Mouse (Mus musculus) forebrain, postnatal 0 days (tissue): ENCODE data around the gene Fxyd7. TPM values are rescaled to one million over a fixed set of nuclear protein-coding genes. Genes with fewer than 3 reads are reported as not detected.

Source experiments
- ATAC-seq: fragments of 200-750 bp; cut with Nextera tagmentation; 2 replicates; pipeline ENCODE4 v1.8.0; 2017; ENCODE audit warnings: mild to moderate bottlenecking, moderate library complexity
- DNase-seq: peaks from one replicate; pipeline ENCODE4 v3.0.0-alpha.2; 2015
- H3K27ac ChIP-seq: fragments of 300-500 bp; sonication (generic); 2 replicates; pipeline ENCODE4 v1.5.1; 2014; ENCODE audit warnings: low read depth, mild to moderate bottlenecking, antibody characterized with exemption, low read length, moderate library complexity, mixed read lengths
- H3K27me3 ChIP-seq: fragments of 300-500 bp; sonication (generic); 2 replicates; pipeline ENCODE4 v1.6.1; 2014; ENCODE audit warnings: mild to moderate bottlenecking, low read length, mixed read lengths; ENCODE audit not compliant: insufficient read depth
- H3K36me3 ChIP-seq: fragments of 300-500 bp; sonication (generic); 2 replicates; pipeline ENCODE4 v1.6.1; 2014; ENCODE audit warnings: mild to moderate bottlenecking, moderate library complexity; ENCODE audit not compliant: insufficient read depth
- H3K4me1 ChIP-seq: fragments of 300-500 bp; sonication (generic); 2 replicates; pipeline ENCODE4 v1.6.1; 2014; ENCODE audit warnings: antibody characterized with exemption; ENCODE audit not compliant: insufficient read depth
- H3K4me2 ChIP-seq: fragments of 300-500 bp; sonication (generic); 2 replicates; pipeline ENCODE4 v1.6.1; 2014; ENCODE audit warnings: low read depth, mild to moderate bottlenecking, moderate library complexity
- H3K4me3 ChIP-seq: fragments of 300-500 bp; sonication (generic); 2 replicates; pipeline ENCODE4 v1.5.1; 2014; ENCODE audit warnings: low read depth, low read length, mixed read lengths
- H3K9ac ChIP-seq: fragments of 300-500 bp; sonication (generic); 2 replicates; pipeline ENCODE4 v1.6.1; 2014; ENCODE audit warnings: mild to moderate bottlenecking
- H3K9me3 ChIP-seq: fragments of 300-500 bp; sonication (generic); 2 replicates; pipeline ENCODE4 v1.6.1; 2016; ENCODE audit warnings: low read length
- CTCF ChIP-seq: sonication (generic); IDR thresholded peaks from 2 replicates; pipeline ENCODE4 v1.5.1; 2016; ENCODE audit warnings: antibody characterized with exemption, control low read depth, low read depth
- WGBS: fragments of 180-500 bp; shearing (Covaris S2); extraction: QIAGEN DNeasy Blood & Tissue Kit; methylation state at CpG from one replicate; pipeline ENCODE4 v1.1.7; 2014; 5-methylcytosine and 5-hydroxymethylcytosine counted together
- polyA plus RNA-seq: library from polyadenylated mRNA; unstranded; fragments of >200 nt; fragmentation: Nextera tagmentation; extraction: Ambion mirVana; gene quantifications from 2 replicates; pipeline ENCODE4 v1.2.1, GENCODE M21; 2015
- total RNA-seq: library from RNA; depleted of rRNA; stranded (reverse); fragments of >200 nt; gene quantifications from 2 replicates; pipeline ENCODE4 v1.2.3, GENCODE M21; 2014

Gene Fxyd7
- total and polyA plus RNA-seq, 2 experiments from 2014 or later, result 92.0 to 231 TPM

DNA sequence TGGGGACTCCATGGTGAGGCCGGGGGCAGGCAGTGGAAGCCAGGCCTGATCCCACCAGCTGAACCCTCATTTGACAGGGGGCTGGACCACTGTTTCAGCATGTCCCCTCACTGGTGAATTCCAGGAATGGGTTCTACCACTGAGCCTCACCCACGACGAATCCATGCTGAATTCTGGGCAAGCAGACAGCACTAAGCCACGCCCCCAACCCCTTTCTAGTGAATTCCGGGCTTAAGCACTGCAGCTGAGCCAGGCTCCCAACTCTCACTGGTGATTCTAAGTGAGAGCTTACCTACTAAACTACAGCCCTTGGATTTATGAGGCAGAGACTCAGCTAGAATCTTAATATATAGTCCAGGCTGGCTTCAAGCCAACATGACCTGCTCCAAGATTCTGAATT, 16.6 kb upstream of the Fxyd7 start:
- H3K4me1 ChIP-seq, result no peaks in the 10 kb centered on the region
- TF ChIP-seq CTCF, result no peak
- ATAC-seq, result peak; percentile 29
- H3K27me3 ChIP-seq, result no peaks in the 10 kb centered on the region
- no peak overlapping the region for H3K9ac ChIP-seq
- 42% methylated on average over 5 of the region's 5 CpGs for WGBS
- H3K4me2 ChIP-seq, result no peak overlapping the region
- H3K36me3 ChIP-seq, result no peaks in the 10 kb centered on the region
- H3K27ac ChIP-seq, result no peak overlapping the region
- no peak for DNase-seq
- H3K9me3 ChIP-seq, result no peaks in the 10 kb centered on the region
- no peak overlapping the region for H3K4me3 ChIP-seq

DNA sequence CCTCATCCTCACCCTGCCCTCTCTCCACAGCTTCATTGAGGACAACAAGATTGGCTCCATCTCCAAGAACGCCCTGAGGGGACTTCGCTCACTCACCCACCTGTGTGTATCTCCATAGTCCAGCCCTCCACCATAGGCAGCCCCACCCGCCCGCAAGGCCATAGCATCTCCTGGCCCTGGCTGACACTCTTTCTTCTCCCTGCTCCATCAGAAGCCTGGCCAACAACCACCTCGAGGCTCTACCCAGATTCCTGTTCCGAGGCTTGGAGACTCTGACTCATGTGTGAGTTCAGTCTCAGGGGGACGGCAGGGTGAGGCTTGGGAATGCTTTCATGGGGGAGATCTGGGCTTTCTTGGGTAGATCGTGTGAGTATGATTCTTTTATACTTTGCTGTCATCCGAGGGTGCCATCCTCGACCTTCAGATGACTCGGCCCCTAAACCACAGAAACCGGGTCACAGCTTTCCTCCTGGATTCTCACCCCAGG, 11.8 kb upstream of the Fxyd7 start:
- WGBS, result 89% methylated on average over 12 of the region's 12 CpGs

DNA sequence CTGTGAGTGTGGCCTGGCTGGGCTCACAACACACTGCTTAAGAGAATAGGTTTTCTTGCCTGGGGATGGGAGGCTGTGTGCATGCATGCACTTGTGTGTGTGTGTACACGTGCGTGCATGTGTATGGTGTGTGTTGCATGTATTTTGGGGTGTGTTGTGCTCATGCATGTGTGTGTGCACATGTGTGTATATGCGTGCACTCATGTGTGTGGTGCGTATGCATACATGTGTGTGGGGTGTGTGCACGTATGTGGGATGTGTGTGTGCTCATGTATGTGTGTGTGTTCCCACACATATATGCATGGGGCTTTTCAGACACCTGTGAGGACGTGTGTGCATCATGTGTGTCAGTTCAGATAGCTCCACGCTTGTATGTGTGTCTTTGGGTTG, 9.3 kb upstream of the Fxyd7 start:
- DNase-seq (no peak), ATAC-seq (no peak)
- no peaks in the 10 kb centered on the region for H3K36me3 ChIP-seq
- no peak overlapping the region for H3K27ac ChIP-seq
- no peak overlapping the region for H3K4me3 ChIP-seq
- 85% methylated on average over 7 of the region's 7 CpGs for WGBS
- no peak overlapping the region for H3K9ac ChIP-seq
- TF ChIP-seq CTCF, result no peak
- no peaks in the 10 kb centered on the region for H3K9me3 ChIP-seq
- no peaks in the 10 kb centered on the region for H3K27me3 ChIP-seq
- H3K4me1 ChIP-seq, result no peaks in the 10 kb centered on the region
- H3K4me2 ChIP-seq, result no peak overlapping the region

More for the DNA sequence above, 11.8 kb upstream of the Fxyd7 start:
- ATAC-seq (no peak), DNase-seq (no peak)
- Histone ChIP-seq H3K4me1 (no peaks in the 10 kb centered on the region), H3K4me3 (no peak overlapping the region), H3K36me3 (no peaks in the 10 kb centered on the region), H3K27ac (no peak overlapping the region), H3K9ac (no peak overlapping the region), H3K27me3 (no peaks in the 10 kb centered on the region), H3K4me2 (no peak overlapping the region), H3K9me3 (no peaks in the 10 kb centered on the region)
- TF ChIP-seq CTCF, result no peak

DNA sequence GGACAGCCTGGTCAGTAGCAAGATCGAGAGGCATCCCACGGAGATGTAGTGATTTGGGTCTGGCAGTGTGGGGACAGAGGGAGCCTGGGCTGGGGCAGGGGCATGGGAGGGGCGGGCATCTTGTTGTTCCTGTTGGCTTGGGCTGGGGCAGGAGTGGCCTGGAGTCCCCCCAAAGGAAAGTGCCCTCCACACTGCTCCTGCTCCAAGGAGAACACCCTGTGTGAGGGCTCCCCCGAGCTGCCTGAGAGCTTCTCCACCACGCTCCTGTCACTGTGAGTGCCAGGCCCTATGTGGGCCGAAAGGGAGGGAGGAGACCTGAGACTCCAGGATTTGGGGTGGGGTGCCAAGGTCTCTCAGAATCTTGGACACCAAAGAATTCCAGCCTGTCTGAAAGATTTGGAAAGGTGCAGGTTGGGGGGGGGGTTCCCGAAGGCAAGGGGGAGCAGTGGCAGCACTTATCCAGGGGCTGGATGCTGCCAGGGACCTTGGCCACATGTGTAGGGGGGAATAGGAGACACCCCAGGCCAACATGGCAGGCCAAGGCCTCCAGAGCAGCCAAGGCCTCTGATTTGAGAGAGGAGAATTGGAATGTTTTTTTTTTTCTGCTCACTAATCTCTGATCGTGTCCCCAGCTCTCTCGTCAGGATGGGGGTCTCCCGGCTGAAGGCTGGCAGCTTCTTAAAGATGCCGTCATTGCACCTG, 8.8 kb upstream of the Fxyd7 start:
- H3K4me3 ChIP-seq, result no peak overlapping the region
- no peak overlapping the region for H3K9ac ChIP-seq
- H3K4me1 ChIP-seq, result no peaks in the 10 kb centered on the region
- ATAC-seq, result no peak
- DNase-seq, result no peak
- no peaks in the 10 kb centered on the region for H3K36me3 ChIP-seq
- H3K9me3 ChIP-seq, result no peaks in the 10 kb centered on the region
- WGBS, result 55% methylated on average over 11 of the region's 11 CpGs
- H3K27ac ChIP-seq, result no peak overlapping the region
- H3K4me2 ChIP-seq, result no peak overlapping the region
- TF ChIP-seq CTCF, result no peak
- no peaks in the 10 kb centered on the region for H3K27me3 ChIP-seq

DNA sequence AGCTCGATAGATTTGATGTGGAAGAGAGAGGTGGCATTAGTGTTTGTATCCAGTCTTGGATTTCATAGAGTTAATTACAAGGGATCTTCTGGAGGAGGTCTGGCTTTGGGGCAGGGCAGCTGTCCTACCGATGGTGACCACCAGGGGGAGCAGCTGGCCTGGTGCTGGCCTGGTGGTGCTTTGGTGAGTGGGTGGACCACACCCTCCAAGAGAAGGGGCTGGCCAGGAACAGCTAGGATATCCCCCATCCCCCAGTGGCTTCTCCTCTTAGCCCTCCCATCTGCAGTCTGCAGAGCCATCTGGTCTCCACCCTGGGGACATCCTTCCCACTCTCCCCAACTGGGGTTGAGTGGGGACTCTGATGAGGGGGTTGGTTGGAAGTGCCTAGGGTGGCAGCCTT, 7.8 kb upstream of the Fxyd7 start, which contains the start of gene Lgi4:
Gene Lgi4 (plus strand): TSS at position 235 of the 400 bp plus-strand sequence.
- peak; percentile 60 for DNase-seq
- TF ChIP-seq CTCF, result peak; percentile 83

DNA sequence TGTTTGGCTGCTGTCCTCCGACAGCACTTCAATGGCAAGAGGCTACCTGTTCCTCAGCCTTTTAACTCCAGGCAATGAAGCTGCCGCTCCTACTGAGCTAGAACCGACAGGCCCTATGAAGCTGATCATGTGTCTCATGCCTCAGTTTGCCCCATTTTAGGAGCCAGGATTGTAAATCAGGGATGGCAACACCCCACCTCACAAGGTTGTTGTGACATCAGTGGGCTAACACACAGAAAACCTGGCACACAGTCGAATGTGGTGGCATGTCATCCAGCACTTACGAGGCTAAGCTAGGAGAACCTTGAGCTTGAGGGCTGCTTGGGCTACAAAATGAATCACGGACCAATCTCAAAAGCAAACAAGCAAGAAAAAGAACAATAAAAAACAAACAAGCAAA, 6.9 kb upstream of the Fxyd7 start:
- WGBS, result 86% methylated on average over 6 of the region's 6 CpGs
- Histone ChIP-seq H3K4me1 (no peaks in the 10 kb centered on the region), H3K27me3 (no peaks in the 10 kb centered on the region)

More for the DNA sequence above, 7.8 kb upstream of the Fxyd7 start, which contains the start of gene Lgi4:
- Histone ChIP-seq H3K4me2 (no peak within 1 kb of the TSS), H3K4me1 (no peaks in the 10 kb centered on the region), H3K9ac (no peak within 1 kb of the TSS), H3K4me3 (no peak within 1 kb of the TSS), H3K36me3 (no peaks in the 10 kb centered on the region), H3K9me3 (no peaks in the 10 kb centered on the region), H3K27ac (no peak within 1 kb of the TSS), H3K27me3 (no peaks in the 10 kb centered on the region)
- 0% methylated on average over 2 of the region's 2 CpGs for WGBS
- ATAC-seq, result peak; percentile 68

DNA sequence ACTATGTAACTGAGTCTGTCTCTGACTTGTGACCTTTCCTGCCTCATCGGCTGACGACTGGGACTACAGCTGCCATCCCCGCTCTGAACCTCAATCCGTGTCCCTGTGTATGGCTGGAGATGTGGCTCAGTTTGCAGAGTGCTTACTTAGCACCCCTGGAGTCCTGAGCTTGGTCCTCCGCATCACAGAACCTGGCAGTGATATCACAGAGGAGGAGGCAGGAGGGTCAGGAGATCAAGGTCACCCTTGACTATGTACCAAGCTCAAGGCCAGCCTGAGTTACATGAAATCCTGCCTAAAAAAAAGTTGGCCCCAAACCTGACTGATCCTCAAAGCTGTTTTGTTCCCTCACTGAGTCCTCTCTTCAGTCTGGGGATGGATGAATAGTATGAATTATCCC, 6.5 kb upstream of the Fxyd7 start:
- H3K9me3 ChIP-seq, result no peaks in the 10 kb centered on the region
- H3K4me1 ChIP-seq, result peaks cover under 1% of the 10 kb centered on the region; the same call in 1 of the 2 replicates
- DNase-seq (no peak), ATAC-seq (no peak)
- no peak overlapping the region for H3K27ac ChIP-seq
- H3K9ac ChIP-seq, result no peak overlapping the region
- no peaks in the 10 kb centered on the region for H3K27me3 ChIP-seq
- no peaks in the 10 kb centered on the region for H3K36me3 ChIP-seq
- WGBS, result 69% methylated on average over 5 of the region's 5 CpGs
- TF ChIP-seq CTCF, result no peak
- no peak overlapping the region for H3K4me2 ChIP-seq
- no peak overlapping the region for H3K4me3 ChIP-seq

More for the DNA sequence above, 6.9 kb upstream of the Fxyd7 start:
- Histone ChIP-seq H3K9me3 (no peaks in the 10 kb centered on the region), H3K9ac (no peak overlapping the region), H3K4me2 (no peak overlapping the region), H3K36me3 (no peaks in the 10 kb centered on the region), H3K27ac (no peak overlapping the region), H3K4me3 (no peak overlapping the region)
- DNase-seq (no peak), ATAC-seq (no peak)
- TF ChIP-seq CTCF, result no peak
